Mouse (Mus musculus): Measurements from ENCODE around the gene Sema5a.

Gene Sema5a

DNA sequence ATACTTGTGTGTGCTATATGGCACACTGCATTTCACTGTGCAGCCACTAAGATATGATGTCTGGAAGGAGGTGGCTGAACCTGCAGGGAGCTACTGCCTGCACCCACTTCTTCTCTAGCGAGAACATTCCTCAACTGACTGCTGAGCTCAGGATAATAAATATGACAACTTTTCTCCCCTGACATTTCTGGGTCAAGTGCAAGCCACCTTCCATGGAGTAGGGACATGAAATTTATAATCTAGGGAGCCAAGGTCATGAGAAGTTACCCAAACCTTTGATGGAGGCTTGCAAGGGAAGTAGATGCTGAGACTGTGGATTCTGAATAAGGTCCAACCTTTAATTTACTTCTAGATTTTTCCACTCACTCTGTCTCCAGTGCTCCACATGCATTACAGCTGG is 298.1 kb downstream of the Sema5a start:
- DNase-seq (ENCODE audit: low read depth, low spot score) = no peak

DNA sequence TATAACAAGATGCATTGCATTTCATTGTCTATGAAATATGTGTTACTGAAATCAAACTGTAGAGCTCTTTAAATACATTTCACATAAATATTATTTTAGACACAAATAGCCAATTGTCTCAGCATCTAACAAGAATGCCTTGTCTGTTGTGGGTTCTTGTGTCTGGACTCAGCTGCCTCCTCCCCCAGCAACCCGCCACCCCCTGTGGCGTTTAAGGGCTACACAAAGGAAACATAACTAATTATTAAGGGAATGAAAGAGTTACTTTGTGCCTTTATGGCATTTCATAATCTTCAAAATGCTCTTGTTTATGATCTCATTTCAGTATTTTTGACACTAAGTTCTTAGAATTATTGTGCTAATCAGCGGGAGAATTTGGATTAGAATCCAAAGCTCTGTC is 298.6 kb downstream of the Sema5a start:
- DNase-seq (ENCODE audit: low read depth, low spot score) = no peak

DNA sequence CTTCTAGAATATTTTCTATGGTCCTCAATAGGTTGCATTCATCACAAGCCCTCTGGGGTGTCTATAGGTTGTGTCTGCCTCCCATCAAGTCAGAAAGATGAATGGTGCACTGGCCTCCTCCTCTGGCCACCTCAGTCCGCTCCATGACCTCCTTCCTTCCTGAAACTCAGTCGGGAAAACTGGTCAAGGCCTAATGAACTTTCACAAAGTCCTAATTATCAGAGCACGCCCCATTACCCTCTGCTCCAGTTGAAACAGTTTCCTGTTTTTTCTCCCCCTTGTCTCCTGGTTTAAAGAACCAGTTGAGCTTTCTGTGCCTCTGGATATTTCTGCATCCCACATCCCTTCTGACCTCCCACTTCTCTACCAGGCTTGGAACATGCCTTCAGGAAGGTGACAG is 300.8 kb downstream of the Sema5a start:
- no peak for DNase-seq (ENCODE audit: low read depth, low spot score)

DNA sequence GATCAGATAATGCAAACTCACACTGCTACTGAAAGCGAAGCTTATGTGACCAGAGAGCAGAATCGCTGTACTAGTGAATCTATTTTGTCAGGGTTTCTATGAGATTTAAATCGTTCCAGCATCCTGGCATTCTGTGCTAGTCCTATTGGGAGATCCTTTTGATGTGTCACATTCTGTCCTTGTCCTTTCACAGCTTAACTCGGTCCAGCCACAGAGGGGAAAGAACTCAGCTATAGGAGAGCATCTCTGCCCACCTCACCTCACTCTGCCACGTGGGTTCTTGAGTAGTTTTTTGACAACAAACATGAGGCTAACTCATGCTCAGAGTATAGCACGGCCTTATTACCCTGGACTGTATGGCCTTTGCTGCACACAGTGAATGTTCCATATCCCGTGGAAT is 302.1 kb downstream of the Sema5a start:
- DNase-seq (ENCODE audit: low read depth, low spot score) = no peak

DNA sequence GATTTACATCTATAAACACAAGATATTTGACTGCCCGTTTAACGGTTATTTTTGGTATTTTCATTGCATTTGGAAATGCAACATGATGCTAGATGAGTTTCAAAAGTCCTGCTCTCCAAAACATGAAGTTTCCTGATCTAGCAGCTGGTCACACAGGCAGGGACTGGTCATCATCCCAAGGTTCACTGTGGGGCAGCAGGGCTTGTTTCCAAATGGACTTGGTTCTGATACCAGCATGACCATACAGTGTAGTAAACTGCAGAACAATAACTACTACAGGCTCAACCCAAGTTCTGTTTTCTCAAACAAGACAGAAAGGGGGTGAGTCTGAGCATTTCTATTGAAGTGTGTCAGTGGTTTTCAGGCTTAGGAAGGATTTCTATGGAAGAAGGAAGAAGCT is 314.3 kb downstream of the Sema5a start:
- no peak for DNase-seq (ENCODE audit: low read depth, low spot score)

DNA sequence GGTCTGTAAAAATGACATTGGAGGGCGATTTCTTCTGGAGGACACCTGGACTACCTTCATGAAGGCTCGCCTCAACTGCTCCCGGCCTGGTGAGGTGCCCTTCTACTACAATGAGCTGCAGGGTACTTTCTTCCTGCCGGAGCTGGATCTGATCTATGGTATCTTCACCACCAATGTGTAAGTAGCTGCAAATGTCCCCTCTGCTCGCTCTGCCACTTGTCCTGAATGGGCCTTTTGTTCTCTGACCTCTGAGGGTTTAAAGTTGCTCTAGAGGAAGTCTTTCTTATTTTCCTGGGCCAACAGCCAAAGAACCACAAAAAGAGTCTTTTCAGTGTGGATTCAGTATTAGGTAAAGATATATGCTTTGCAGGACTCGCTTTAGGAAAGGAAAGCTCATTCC is 318.0 kb downstream of the Sema5a start:
- DNase-seq (ENCODE audit: low read depth, low spot score) = no peak

DNA sequence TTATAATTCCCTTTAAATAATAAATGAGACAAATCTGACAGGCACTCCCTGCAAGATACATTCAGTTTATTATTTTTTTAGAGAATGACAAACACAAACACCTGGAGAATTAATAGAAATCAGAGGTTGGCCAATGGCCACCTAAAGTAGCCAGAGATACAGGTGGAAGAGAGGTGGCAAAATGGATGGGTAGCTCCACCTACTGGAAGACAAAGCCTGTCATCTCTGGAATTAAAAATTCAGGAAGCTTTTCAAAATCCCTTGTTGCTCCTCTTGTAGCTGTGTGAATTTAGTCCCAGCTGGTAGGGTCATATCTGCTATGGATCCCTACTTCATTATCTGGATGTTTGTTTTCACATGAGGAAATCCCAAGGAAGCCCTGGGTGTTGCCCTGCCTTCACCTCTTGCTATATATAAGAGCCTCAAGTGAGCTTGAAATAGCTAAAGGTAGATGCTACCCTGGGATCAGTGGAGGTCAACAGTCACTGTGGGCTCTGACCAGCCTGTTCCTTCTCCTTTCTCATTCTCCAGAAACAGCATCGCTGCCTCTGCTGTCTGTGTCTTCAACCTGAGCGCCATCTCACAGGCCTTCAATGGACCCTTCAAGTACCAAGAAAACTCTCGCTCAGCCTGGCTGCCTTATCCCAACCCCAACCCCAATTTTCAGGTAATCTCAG is 323.7 kb downstream of the Sema5a start:
- DNase-seq (ENCODE audit: low read depth, low spot score) = no peak

DNA sequence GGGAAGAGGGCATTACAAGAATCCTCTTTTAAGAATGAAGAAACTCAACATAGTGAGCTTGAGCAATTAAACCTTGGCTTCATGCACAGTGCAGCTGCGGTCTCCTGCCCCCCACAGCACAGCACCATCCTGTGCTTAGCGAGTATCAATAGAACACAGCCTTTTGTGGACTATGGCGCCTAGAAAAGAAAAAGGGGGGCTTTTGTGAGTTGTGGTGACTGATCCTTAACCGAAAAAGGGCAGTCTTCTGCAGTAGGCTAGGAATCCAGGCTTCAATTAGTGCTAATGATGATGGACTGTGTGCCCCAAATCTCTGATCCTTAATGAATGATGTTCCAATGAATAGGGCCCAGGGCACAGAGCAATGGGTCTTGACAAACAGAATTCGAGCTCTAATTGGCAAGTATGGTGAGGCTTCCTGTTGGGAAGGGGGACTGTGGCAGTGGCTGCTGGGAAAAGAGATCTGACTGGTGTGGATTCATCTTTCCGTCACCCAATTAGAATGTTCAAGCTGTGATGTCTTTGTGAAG is 324.3 kb downstream of the Sema5a start:
- no peak for DNase-seq (ENCODE audit: low read depth, low spot score)

DNA sequence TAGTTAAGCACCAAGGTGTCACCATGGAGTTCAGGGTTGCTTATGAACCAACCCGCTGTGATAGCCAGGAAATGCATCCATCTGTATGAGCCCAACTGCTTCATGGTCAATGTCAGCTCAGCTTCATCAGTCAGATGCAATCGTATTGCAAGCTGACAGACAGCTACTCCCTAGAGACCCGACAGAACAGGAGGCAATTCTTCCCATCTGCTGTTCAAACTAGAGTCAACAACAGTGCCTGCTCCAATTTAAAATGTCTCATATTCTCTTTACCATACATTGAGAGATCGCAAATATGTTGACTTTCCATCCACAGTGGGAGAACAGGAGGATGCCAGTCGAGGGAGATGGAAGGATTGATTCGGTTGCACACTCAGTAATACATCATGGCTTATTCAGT is 329.7 kb downstream of the Sema5a start:
- no peak for DNase-seq (ENCODE audit: low read depth, low spot score)

DNA sequence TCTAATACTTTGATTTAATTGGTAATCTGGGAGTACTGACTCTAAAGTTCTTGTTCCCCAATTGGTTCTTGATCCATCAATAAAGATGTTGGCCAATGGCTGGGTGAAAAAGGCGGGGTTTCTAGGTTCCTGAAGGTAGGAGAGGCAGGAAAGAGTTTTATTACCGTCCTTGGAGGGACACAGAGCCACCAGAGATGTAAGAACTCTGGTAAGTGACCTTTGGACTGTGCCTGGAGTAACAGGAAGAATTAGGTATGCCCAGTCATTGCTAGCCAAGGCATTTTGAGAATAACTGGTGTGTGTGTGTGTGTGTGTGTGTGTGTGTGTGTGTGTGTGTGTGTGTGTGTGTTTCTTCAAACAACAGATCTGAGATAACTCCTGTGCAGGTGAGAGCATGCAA is 330.6 kb downstream of the Sema5a start:
- no peak for DNase-seq (ENCODE audit: low read depth, low spot score)

DNA sequence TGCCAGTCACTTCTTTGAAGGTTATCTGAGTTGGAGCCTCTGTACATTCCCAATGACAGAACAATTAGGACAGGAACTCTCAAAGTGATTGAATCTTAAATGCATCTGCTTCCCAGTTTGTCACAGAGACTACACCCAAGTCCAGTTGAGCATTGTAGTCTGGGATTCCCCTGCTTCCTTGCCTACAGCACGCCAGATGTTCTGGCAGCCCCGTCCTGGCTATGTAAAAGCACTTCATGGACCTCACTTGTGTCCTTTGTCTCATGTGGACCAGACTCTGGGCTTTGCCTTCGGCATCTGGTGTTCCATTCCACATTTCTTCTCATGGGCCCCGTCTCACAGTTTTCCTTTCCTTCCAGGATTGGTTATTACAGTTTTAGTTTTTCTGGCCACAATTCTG is 334.7 kb downstream of the Sema5a start:
- DNase-seq (ENCODE audit: low read depth, low spot score) = no peak

DNA sequence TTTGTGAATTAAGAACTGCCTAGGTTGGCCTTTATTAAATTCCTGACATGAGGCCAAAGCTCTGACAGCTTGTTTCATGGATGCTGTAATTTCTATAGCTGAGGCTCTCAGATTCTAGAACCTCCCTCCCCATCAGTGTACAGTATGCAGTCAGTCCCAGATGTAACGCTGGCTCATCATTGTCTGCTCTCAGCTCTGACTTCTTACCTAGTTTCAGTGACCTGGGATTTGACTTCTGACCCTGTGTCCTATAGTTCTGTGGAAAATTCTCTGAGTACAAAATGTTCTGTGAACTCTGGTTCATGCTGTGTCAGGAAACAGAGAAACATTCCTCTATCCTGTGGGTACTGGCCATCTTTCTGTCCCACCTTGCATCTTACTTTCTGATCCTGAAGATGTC is 346.0 kb downstream of the Sema5a start:
- DNase-seq (ENCODE audit: low read depth, low spot score) = no peak

DNA sequence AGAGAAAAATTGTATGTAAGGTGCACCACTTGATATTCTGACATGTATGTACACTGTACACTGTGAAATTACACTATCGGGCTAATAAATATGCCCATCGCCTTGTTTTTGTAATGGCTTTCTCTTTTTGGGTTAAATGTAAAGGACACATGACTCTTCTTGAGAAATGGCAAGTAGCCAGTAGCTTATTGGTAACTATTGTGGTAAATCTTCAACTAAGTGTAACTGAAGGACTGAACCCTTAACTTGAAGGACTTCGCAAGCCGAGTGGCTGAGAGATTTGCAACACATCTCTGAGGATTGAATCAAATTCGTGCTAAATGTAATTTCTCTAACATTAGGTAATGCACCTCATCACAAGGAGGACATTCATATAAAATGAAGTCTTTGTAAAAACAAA is 349.1 kb downstream of the Sema5a start:
- no peak for DNase-seq (ENCODE audit: low read depth, low spot score)

DNA sequence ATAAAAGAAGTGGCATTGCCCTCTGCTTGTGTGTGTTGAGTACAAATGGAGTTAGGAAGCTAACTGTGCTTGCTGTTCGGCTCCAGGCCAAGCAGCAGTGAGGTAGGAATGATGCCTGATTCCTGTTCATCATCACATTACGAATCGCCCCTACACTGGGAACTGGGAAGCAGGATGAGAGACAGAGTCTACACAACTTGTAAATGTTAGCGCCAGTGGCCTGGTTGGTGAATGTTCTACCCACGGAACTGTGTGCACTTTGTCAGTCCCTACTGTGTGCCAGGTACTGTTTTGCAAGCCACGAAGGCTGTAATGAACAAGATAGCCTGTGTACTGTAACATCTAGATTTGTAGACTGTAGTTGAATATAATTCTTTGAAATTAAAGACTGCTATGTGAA is 352.0 kb downstream of the Sema5a start:
- no peak for DNase-seq (ENCODE audit: low read depth, low spot score)

DNA sequence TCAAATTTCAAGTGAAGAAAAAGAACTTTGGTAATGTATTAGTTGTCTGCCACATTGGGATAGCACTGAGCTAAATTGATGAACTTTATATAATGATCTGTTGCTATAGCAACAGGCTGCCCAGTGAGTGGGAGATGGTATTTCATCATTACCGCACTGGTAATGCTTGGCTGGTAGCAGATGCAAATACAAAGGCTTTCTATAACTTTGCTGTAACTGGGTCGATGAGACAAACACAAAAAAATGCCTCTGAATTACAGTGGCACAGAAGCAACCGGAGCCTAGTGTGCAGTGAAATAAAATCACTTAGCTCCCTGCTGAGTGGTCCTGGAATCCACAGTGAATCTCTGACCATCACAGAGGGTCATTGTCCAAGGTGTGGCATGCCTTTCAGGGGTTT is 352.6 kb downstream of the Sema5a start:
- no peak for DNase-seq (ENCODE audit: low read depth, low spot score)

DNA sequence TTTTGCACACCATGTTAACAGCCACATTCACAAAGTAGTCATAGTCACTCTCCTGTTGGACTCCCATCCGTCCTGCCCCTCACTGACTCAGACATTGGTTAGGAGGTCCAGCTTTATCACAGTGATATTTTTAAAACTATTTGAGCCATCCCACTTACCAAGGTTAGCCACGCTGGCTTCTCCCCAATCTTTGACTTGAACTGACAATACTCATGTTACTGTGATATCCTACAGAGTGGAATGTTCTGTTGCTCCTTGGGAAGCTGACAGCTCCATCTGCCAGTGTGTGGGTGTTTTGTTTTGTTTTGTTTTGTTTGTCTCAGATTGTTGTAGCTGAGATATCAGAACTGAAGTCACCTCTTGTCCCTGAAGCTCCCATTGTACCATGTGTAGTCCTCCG is 362.6 kb downstream of the Sema5a start:
- no peak for DNase-seq (ENCODE audit: low read depth, low spot score)

DNA sequence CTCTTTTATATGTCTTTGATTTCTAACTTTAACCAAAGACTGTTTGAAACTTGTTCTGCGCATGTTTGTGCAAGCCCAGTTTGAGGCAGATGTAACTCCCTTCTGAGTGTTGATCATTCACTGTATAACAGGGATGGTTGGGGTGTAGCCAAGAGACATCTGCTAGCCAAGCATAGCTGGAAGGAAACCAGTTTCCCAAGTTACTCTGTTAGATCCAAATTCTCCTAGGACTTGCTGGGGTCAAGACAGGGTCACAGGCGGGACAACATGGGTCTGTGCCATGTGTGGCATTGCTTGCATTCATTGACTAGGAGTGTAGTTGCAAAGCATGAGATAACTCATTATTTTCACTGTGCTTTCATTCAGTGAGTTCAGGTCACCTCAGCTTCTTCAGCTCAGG is 366.2 kb downstream of the Sema5a start:
- DNase-seq (ENCODE audit: low read depth, low spot score) = no peak

DNA sequence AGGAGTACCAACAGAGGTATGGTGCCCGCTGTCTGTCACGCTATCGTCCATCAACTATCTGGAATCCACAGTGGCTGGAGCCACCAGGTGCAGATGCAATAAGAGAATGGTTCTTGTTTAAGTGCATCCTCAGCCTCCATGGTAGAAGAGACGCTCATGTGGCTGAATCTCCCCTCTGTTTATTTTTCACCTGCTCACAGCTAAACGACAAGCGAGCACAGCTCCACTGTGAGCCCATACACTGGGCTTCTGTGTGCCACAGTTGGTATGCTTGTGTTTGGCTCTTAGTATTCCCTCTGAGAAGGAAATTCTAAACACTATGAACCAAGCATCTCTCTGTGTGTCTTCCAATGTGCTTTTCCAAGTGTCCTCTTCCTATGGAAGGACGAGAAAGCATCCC is 366.6 kb downstream of the Sema5a start:
- DNase-seq (ENCODE audit: low read depth, low spot score) = no peak

DNA sequence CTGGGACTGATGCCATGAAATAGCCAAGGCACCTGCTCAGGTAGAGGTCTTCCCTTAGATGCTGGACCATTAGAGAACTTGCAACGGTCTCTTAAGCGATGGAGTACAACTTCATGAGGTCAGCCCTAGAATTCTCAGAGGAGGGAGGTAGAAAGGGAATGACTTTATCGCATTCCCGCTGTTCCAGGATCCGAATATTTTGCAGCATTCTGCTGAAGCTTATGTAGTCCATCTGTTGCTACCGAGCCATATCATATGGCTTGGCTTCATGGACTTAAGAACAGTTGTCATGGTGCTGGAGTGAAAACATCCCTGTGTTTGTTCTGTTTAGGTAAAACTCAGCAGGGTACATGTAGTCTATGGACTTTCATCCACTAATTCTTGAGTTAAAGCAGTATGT is 369.1 kb downstream of the Sema5a start:
- no peak for DNase-seq (ENCODE audit: low read depth, low spot score)

DNA sequence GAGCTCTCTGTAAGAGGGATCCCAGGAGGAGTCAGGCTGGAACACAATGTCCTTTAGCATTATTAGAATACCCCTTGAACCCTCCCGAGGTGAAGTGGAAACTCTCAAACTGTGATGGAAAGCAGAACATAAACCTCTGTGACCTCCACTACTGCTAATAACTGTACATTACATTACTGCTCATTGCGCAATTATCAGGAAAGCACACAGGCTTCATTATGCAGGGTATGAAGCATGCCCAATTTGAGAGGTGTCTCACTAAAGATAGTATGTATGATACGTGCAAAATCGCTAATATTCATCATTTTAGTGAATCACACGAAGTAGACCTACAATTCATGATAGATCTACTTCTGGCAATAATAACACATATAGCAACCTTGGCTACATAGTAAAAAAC is 371.2 kb downstream of the Sema5a start:
- no peak for DNase-seq (ENCODE audit: low read depth, low spot score)

DNA sequence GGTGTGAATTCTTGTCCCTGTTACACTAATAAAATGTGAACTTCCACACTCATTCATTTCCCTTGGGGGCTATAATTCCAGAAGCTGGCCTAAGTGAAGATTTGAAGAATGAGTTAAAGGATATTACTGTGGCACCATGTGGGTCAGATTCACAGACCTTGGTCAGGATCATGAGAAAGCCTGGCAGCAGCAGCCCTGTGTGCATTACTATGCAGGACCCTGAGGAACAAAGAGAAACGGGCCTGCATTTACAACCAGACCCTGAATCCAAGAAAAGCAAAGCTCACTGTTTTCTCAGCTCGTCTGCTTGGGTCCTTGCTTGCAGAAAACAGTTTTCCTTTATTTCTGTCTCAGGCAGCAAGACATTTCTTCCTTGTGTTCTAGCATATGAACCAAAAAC is 374.6 kb downstream of the Sema5a start:
- DNase-seq (ENCODE audit: low read depth, low spot score) = no peak

DNA sequence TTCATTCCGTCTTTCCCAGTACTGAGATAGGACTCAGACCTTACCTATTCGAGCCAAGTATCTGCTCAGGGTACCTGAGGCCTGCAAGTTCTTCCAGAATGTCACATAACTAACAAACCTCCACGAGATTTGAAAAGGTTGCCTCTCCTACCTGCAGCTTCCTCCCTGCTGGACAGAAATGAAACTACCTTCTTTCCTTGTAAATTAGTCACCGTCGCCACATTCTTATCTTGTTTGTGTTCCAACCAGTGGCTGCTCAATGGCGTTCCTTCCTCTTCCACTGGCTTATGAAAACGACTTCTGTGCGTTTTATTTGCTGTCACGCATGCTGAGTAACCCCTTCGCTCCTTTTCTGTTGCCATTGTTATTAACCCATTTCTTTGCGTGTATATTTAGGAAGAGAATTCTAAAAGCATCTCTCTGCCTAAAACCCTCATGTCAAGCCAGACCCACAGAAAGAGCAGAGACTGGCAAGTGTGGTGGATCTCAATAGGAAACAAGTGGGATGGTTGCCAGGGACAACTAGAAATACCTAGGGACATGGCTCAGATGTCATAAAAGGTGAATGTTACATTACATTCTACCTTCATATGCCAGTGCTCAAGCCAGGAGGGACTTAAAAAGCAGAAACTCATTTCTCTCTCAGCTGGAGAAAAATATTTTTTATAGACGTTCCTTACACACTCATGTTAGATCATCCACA is 378.6 kb downstream of the Sema5a start:
- no peak for DNase-seq (ENCODE audit: low read depth, low spot score)

DNA sequence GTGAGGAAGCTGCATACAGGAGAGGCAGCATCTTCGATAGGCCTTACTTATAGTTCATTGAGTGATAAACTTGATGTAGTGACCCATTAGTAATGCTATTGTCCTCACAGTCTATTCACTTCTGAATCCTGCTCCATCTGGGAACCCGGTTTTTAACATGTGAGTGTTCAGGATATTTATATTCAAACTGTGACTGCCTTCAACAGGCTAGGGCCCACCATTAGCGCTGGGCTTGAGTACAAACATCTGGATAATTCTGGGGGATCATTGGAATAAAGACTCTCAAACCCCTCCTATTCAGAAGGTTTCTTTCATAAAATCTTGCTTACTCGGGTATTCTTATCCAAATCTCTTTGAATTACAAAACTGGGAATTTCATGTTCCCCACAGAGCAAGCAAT is 379.5 kb downstream of the Sema5a start:
- no peak for DNase-seq (ENCODE audit: low read depth, low spot score)

DNA sequence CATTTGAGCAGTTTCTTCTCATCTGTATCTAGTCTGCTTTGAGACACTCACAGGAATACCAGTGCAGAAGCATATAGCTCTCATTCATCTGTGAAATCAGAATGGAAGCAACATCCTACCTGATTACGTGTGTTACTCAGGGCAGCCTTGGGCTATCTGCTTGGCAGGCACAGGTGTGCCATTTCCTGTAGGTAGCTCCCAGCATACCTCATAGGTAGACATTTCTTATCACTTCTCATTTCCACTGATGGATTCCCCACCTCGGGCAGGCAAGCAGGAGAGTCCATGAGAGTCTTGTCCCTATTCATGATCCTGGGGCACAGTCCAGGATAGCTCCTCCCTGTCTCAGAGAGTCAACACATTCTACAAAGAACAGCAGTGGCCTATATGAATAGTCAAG is 381.4 kb downstream of the Sema5a start:
- no peak for DNase-seq (ENCODE audit: low read depth, low spot score)
